Mouse (Mus musculus) cortical plate, adult 2 months (tissue): ENCODE measurements around the gene Tnk1.
A peak's percentile ranks its signal among the peaks of the same experiment; 100 is the strongest.

ENCODE experiments used
- CTCF ChIP-seq: fragments of 200-500 bp; IDR thresholded peaks from 2 replicates; pipeline ENCODE4 v1.5.1; 2011; ENCODE audit warnings: mild to moderate bottlenecking, control low read depth, low read length; ENCODE audit not compliant: insufficient read depth; ENCODE audit errors: extremely low read depth
- POLR2A ChIP-seq: fragments of 200-500 bp; IDR thresholded peaks from 2 replicates; pipeline ENCODE4 v1.6.1; 2011; ENCODE audit warnings: mild to moderate bottlenecking, low read length, control low read depth; ENCODE audit not compliant: insufficient read depth; ENCODE audit errors: extremely low read depth

GRCm38 (mm10) chr11:69846198-69846680, 12.3 kb downstream of the Tnk1 start, which contains the start of gene Plscr3:
- TF ChIP-seq CTCF (no peak), POLR2A (peak; percentile 59; the same call in 1 of the 2 replicates)
